Mouse (Mus musculus): ENCODE results near the gene Gm1043.

Gene Gm1043

GRCm38 (mm10) chr5:37212938-37213708 is 128.0 kb downstream of the Gm1043 start:
- DNase-seq: no peak

- DNase-seq: peak in 1 of 2 experiments; percentile 42
Observed at GRCm38 (mm10) chr5:37213709-37214103, 128.5 kb downstream of the Gm1043 start.

GRCm38 (mm10) chr5:37214614-37215013 is 129.4 kb downstream of the Gm1043 start:
- DNase-seq: no peak

- no peak for DNase-seq
Observed at GRCm38 (mm10) chr5:37215276-37215675, 130.1 kb downstream of the Gm1043 start.

GRCm38 (mm10) chr5:37219615-37220014 is 134.4 kb downstream of the Gm1043 start:
- DNase-seq: no peak

GRCm38 (mm10) chr5:37220575-37220974 is 135.4 kb downstream of the Gm1043 start:
- no peak for DNase-seq

- DNase-seq: no peak
Observed at GRCm38 (mm10) chr5:37221563-37221962, 136.4 kb downstream of the Gm1043 start.

- DNase-seq: no peak
Observed at GRCm38 (mm10) chr5:37222316-37222715, 137.1 kb downstream of the Gm1043 start.

GRCm38 (mm10) chr5:37225708-37226107 is 140.5 kb downstream of the Gm1043 start:
- no peak for DNase-seq

GRCm38 (mm10) chr5:37227956-37228680 is 142.9 kb downstream of the Gm1043 start:
- DNase-seq: no peak

GRCm38 (mm10) chr5:37228894-37229293 is 143.7 kb downstream of the Gm1043 start:
- no peak for DNase-seq

- no peak for DNase-seq
Observed at GRCm38 (mm10) chr5:37233010-37233557, 147.9 kb downstream of the Gm1043 start.

- no peak for DNase-seq
Observed at GRCm38 (mm10) chr5:37238654-37239053, 153.5 kb downstream of the Gm1043 start.

- no peak for DNase-seq
Observed at GRCm38 (mm10) chr5:37240550-37240949, 155.4 kb downstream of the Gm1043 start.

GRCm38 (mm10) chr5:37241224-37241623 is 156.1 kb downstream of the Gm1043 start:
- no peak for DNase-seq

GRCm38 (mm10) chr5:37241651-37242151 is 156.5 kb downstream of the Gm1043 start, which contains the start of gene Crmp1:
Gene Crmp1, plus strand, starts transcription at chr5:37241940.
- peak; percentile 96 to 98 for DNase-seq

GRCm38 (mm10) chr5:37242360-37243168 is 157.4 kb downstream of the Gm1043 start:
- peak; percentile 27 to 75 for DNase-seq

GRCm38 (mm10) chr5:37243169-37243886 is 158.2 kb downstream of the Gm1043 start:
- DNase-seq: peak; percentile 45 to 59

- peak; percentile 67 to 79 for DNase-seq
Observed at GRCm38 (mm10) chr5:37244161-37244560, 159.0 kb downstream of the Gm1043 start.

GRCm38 (mm10) chr5:37244666-37245242 is 159.6 kb downstream of the Gm1043 start:
- no peak for DNase-seq

- peak; percentile 83 to 89 for DNase-seq
Observed at GRCm38 (mm10) chr5:37245651-37246050, 160.5 kb downstream of the Gm1043 start.
